Mouse (Mus musculus): ENCODE measurements around the gene Micu1. TPM values are rescaled to one million over a fixed set of nuclear protein-coding genes. Genes with fewer than 3 reads are reported as not detected.

Gene Micu1
- total RNA-seq, 2 experiments from 2014 or later: 98.3 to 109 TPM

GRCm38 (mm10) chr10:59778137-59778710, 75.9 kb downstream of the Micu1 start:
- no peak for DNase-seq

- DNase-seq: no peak
These were observed 78.4 kb downstream of the Micu1 start for GRCm38 (mm10) chr10:59780698-59781097.

- no peak for DNase-seq
These were observed 79.1 kb downstream of the Micu1 start for GRCm38 (mm10) chr10:59781205-59781931.

- DNase-seq: no peak
These were observed 82.7 kb downstream of the Micu1 start for GRCm38 (mm10) chr10:59784731-59785685.

- peak; percentile 34 to 40 for DNase-seq
These were observed 84.0 kb downstream of the Micu1 start for GRCm38 (mm10) chr10:59786289-59786688.

- DNase-seq: no peak
These were observed 85.0 kb downstream of the Micu1 start for GRCm38 (mm10) chr10:59787140-59787800.

- no peak for DNase-seq
These were observed 85.6 kb downstream of the Micu1 start for GRCm38 (mm10) chr10:59787870-59788269.

GRCm38 (mm10) chr10:59790291-59790929, 88.1 kb downstream of the Micu1 start:
- DNase-seq: no peak

- DNase-seq: no peak
These were observed 89.6 kb downstream of the Micu1 start for GRCm38 (mm10) chr10:59791896-59792295.

- DNase-seq: no peak
These were observed 90.4 kb downstream of the Micu1 start for GRCm38 (mm10) chr10:59792575-59793176.

- no peak for DNase-seq
These were observed 91.2 kb downstream of the Micu1 start for GRCm38 (mm10) chr10:59793454-59793853.

- no peak for DNase-seq
These were observed 92.8 kb downstream of the Micu1 start for GRCm38 (mm10) chr10:59795085-59795484.

GRCm38 (mm10) chr10:59795902-59796301, 93.6 kb downstream of the Micu1 start:
- DNase-seq: no peak

- no peak for DNase-seq
These were observed 96.1 kb downstream of the Micu1 start for GRCm38 (mm10) chr10:59798371-59798770.

- DNase-seq: no peak
These were observed 97.2 kb downstream of the Micu1 start for GRCm38 (mm10) chr10:59799303-59800044.

GRCm38 (mm10) chr10:59800159-59800558, 97.9 kb downstream of the Micu1 start:
- no peak for DNase-seq

GRCm38 (mm10) chr10:59800826-59801501, 98.7 kb downstream of the Micu1 start:
- DNase-seq: no peak

GRCm38 (mm10) chr10:59808677-59809076, 106.4 kb downstream of the Micu1 start:
- no peak for DNase-seq

GRCm38 (mm10) chr10:59809991-59810574, 107.8 kb downstream of the Micu1 start:
- DNase-seq: no peak

GRCm38 (mm10) chr10:59812939-59813338, 110.7 kb downstream of the Micu1 start:
- no peak for DNase-seq

Measured in layer of hippocampus, postnatal 36 days (tissue).